Mouse (Mus musculus) adrenal gland, adult (tissue): ENCODE measurements around the gene Rnf212.

Experiments
- DNase-seq, 2 experiments: peaks; one replicate each; pipeline ENCODE4 v3.0.0; 2022 to 2023; ENCODE audit warnings: low spot score in 1 of 2; ENCODE audit not compliant: inconsistent age in 2 of 2

Rnf212 gene

DNA sequence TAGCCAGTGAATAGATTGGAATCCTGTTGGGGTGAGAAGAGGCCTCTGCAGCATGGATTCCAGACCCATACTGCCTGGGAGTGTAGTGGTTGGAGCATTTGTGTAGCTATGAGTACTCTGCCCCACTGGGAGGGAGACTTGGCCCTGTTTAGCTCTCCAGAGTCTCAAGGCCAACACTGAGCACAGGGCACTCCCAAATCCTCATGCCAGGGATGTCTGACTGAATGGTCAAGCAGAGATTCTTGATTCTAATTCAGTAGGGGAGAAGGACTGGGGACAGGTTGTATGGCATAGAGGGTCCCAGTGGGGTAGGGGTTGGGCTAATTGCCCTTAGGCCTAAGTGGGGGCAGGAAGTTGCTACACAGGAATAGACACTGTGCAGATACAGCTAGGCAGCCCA is 61.1 kb downstream of the Rnf212 start:
- peak; percentile 64 to 76 for DNase-seq

- DNase-seq = no peak
Observed at GRCm38 (mm10) chr5:108713096-108713495, 61.7 kb downstream of the Rnf212 start.

GRCm38 (mm10) chr5:108711968-108712367 is 62.8 kb downstream of the Rnf212 start:
- DNase-seq = no peak

DNA sequence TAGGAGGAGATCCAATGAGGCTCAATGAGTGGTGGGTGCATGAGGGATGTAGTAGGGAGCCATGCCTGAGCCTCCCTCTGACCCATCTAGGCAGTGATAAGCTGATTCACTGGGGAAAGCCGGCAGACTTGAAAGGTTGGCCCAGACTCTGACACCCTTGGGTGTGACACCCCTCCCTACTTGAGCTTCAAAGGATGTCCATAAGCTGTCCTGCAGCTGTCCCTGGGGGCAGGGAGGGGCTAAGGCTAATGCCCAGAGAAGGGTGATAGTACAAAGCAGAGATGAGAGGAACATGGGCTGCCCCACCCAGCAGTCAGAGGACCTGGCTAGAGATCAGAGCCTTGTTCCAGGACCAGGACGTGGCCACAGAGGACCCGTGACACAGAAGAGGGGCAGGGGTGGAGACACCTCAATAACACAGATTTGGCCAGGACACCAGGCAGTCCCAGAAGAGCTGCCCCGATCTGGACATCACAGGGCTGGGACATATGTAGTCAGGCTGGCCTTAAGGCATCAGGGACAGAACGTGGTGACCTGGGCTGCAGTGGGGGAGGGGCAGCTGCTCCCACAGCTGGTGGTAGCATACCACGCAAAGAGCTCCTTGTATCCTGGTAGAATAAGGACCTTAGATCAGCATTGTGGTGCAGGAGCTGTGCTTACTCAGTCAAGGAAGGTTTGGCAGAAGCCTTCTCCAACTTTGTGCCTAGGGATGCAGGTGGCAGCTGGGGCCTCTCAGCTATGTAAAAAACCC is 65.6 kb downstream of the Rnf212 start:
- DNase-seq = peak in 1 of 2 experiments; percentile 45

DNA sequence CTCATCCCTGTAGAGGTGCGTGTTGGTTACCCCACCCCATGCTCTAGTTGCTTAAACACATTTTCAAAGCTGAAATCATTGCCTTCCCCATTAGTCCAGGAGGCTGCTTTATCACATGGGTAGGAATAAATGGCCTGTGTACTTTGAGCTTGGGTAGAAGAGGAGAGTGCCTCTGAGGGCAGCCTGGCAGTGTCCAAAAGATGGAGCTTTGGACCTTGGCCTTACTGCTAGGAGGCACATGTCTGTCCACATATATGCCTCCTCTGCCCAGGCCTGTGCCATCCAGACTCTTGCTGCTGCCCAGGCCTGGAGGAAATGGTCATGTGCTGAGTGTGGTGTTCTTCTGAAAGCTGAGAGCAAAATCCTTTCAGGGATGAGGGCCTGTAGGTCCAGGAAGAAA is 66.4 kb downstream of the Rnf212 start:
- no peak for DNase-seq

GRCm38 (mm10) chr5:108707758-108708157 is 67.0 kb downstream of the Rnf212 start:
- no peak for DNase-seq

DNA sequence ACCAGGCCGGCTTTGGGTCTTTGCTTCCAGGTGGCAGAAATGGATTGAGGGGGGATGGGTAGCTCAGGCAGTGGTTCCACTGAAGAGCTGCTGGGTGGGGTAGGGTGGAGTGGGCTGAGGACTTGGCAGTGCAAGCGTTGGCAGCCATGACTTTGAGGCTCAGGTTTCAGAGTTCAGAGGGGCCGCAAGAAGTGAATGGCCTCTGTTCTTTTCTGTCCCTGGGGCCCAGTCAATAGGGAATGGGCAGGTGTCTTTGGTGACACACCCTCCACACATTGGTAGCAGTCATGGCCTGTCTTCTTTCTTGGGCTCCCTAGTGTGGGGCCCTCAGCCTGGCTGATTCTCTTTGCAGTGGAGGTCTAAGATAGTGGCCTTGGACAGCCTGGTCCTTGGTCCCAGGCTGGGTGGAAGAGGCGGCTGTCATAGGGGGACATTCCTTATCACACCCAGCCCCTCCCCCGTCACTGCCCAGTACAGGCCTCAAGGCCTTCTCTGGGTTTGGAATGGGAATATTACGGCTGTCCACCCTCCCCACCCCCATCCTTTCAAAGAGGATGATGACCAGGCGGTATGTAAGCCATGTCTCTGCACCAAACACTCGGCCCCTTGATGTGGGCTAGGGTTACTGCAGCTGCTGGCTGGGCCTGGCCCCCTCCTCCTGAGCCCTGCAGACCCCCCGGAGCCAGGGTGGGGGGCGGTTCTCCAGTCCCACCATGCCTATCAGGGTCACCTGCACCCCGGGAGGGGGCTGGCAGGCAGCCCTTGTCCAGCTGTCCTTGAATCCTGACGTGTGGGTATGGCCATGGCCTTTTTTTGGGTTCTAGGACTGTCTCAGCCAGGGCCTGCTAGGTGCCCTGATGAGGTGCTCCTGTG is 70.8 kb downstream of the Rnf212 start:
- DNase-seq = peak; percentile 60 to 72

DNA sequence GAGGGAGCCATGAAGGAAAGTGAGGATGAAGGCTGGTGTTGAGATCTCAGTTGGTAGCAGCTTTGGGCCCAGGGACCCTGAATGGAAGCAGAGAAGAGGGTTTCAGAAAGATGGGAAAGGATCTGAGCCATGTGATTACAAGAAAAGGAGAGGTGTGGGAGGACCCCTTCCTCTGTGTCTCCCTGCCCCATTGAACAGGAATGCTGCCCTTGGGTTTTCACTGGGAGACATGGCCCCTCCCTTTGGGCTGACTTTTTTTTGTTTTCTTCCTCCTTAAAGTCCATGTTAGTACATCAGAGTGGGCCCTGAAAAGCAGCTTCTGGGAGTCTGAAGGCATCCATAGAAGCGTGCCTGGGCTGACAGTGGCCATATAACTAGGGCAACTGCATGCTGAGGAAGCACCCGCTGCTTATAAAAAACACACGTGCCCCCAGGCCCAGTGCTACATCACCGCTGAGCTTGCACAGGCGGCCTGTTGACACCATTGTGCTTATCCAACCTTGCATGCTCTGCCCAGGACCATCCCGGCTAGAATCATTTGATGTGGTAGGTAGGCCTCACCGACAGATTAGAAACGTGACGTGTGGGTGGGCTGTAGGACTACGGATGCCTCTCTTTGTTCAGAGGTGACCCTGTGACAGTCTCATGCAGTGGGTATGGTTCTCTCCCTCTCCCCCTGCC is 73.3 kb downstream of the Rnf212 start:
- no peak for DNase-seq

GRCm38 (mm10) chr5:108700346-108700745 is 74.4 kb downstream of the Rnf212 start:
- DNase-seq = no peak

GRCm38 (mm10) chr5:108697341-108697753 is 77.4 kb downstream of the Rnf212 start:
- DNase-seq = peak in 1 of 2 experiments; percentile 50

DNA sequence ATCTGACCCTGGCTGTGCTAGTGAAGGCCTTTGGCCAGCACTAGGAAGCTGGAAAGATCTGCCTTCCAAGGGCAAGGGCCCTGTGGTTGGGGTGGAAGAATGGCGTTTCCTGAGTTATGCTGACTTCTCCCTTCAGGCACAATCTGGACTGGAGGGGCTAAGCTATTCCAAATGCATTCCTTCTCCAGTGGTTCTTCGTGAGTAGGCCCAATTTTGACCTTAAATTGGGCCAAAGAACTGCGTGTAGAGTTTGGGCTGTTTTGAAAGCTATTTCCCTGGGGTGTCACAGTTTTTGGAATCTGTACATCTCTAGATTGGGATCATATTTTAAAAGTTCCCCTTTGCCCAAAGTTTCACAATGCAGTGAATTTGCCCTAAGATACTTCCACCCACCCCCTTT is 78.2 kb downstream of the Rnf212 start:
- peak in 1 of 2 experiments; percentile 60 for DNase-seq

DNA sequence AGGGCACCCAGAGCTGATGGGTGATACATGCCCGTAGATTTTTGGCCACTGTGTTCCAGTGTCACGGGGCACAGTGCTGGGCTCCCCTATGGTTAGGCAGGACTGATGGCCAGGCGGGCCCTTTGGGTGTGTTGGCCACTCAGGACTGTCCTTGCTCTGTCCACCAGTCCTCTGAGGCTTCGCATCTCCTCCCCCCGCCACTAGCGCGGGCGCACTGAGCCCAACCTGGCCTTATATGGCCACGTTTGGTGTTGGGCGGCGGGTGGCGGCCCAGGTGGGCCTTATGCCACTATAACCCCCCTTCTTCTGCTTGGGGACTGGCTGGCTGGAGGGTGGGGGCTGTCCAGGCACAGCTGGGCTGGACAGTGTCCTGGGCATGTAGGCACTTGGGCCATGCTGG is 78.9 kb downstream of the Rnf212 start:
- no peak for DNase-seq

DNA sequence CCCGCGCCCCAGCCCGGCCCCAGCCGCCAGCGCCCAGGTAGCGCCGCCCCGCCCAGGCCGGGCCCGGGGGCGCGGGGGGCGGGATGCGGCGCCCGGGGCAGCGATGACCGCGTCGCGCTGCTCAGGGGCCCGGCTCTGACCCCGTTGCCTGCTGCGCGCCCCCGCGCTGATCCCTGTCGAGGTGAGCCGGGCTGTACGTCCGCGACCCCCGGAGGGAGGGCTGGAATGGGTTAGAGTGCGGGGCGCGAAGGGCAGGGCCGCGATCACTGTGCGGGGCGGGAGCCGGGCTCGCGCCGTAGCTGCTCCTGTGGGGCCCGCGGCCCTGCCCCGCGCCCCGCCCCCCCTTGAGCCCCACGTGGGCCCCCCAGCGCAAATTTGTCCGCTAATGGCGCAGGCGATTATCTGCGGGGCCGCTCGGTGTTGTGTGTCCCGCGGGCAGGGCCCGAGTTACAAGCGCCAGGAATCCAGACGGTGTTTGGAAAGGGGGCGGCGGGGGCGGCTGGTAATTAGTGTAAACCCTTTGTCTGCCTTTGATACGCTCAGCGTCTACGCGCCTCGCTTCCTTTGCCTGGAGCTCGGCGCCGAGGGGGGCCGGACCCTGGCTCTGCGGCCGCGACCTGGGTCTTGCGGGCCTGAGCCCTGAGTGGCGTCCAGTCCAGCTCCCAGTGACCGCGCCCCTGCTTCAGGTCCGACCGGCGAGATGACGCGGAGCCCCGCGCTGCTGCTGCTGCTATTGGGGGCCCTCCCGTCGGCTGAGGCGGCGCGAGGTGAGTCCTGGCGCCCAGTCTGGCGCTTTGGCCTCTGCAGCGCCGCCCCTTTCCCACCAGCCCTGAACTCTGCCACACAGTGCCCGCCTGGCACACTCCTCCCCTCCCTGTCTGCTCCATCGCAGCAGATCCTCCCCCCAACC is 80.2 kb downstream of the Rnf212 start:
- DNase-seq = peak; percentile 73 to 83

- DNase-seq = peak; percentile 88 to 94
Observed at GRCm38 (mm10) chr5:108693872-108694288, 80.9 kb downstream of the Rnf212 start.

- DNase-seq = peak; percentile 65 to 87
Observed at GRCm38 (mm10) chr5:108692271-108692670, 82.5 kb downstream of the Rnf212 start, which contains the start of gene Fgfrl1. TSS of gene Fgfrl1 (plus strand) at chr5:108692382.

- DNase-seq = no peak
Observed at GRCm38 (mm10) chr5:108691152-108691551, 83.6 kb downstream of the Rnf212 start.

GRCm38 (mm10) chr5:108689091-108689490 is 85.7 kb downstream of the Rnf212 start:
- DNase-seq = no peak

DNA sequence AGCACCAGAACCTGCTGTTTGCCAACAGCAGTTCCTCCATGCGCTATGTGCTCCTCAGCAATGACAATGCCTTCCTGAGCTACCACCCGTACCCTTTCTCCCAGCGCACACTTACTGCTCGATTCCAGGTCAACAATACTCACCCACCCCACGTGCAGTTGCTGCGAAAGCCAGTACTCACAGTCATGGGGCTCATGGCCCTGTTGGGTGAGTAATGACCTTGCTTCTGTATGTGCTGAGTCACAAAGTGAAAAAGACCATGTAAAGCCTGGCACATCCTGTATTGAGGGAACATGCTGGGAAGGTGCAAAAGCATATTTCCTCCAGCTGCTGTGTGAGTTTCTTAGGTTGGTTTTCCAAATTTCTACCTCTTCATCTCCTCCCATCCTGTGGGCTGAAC is 93.9 kb downstream of the Rnf212 start:
- peak; percentile 82 to 88 for DNase-seq

DNA sequence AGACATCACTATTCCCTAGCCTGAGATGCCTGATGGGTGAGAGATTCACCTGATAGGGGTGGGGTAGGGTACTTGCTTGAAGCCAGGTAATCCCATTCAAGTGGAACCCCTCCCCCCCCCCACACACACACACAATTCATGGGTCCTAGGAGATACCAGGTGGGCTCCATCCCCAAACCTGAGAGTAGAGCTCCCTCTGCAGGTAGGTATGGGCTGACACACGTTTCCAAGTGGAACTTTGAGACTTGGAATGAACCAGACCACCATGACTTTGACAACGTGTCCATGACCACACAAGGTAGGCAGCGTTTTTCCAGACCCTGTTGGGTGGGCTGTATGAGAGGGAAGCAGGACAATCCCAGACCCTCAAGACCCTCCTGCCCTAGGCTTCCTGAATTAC is 94.9 kb downstream of the Rnf212 start:
- DNase-seq = no peak
